Mouse (Mus musculus) splenic B cell, adult 2 months (primary cell): Measurements from ENCODE around the gene 2310046K23Rik.
"Not testable (repeated sequence)": the region's sequence is repeated elsewhere in the genome, so short reads cannot be mapped to it uniquely, and the experiment has no call there.

Source experiments
- DNase-seq: peaks from one replicate; pipeline ENCODE4 v3.0.0-alpha.2; 2011; ENCODE audit warnings: low read depth, low spot score
- H3K27me3 ChIP-seq: 2 replicates; pipeline ENCODE4 v1.6.1; 2012; ENCODE audit warnings: mild to moderate bottlenecking, low read length, moderate library complexity, mixed read lengths; ENCODE audit not compliant: control insufficient read depth, poor library complexity, insufficient read depth, severe bottlenecking
- H3K36me3 ChIP-seq: 2 replicates; pipeline ENCODE4 v1.6.1; 2012; ENCODE audit warnings: mild to moderate bottlenecking, low read length, moderate library complexity, mixed read lengths; ENCODE audit not compliant: control insufficient read depth, poor library complexity, insufficient read depth, severe bottlenecking

Gene 2310046K23Rik

DNA sequence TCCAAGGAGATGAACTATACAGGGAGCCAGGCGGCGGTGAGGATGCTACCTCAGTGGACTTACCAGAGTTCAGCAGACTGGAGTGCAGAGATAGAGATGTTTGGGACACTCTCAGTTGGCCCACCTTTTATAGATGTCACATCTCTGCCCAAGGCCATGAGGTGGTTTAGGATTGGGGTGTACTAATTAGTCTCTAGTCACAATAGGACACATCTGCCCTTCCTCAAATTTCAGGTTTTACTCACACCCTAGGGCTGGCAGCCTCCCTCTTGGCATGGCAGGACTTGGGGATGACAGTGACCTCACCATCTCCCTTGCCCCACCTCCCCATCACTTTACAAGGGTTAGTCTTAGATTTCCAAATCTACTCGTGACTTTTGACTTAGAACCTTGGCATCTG lies at the start of gene 2310046K23Rik:
Gene 2310046K23Rik (minus strand): TSS at position 101 of the 400 bp plus-strand sequence.
- Histone ChIP-seq H3K27me3 (no peaks in the 10 kb centered on the region), H3K36me3 (no peaks in the 10 kb centered on the region)
- DNase-seq: no peak

DNA sequence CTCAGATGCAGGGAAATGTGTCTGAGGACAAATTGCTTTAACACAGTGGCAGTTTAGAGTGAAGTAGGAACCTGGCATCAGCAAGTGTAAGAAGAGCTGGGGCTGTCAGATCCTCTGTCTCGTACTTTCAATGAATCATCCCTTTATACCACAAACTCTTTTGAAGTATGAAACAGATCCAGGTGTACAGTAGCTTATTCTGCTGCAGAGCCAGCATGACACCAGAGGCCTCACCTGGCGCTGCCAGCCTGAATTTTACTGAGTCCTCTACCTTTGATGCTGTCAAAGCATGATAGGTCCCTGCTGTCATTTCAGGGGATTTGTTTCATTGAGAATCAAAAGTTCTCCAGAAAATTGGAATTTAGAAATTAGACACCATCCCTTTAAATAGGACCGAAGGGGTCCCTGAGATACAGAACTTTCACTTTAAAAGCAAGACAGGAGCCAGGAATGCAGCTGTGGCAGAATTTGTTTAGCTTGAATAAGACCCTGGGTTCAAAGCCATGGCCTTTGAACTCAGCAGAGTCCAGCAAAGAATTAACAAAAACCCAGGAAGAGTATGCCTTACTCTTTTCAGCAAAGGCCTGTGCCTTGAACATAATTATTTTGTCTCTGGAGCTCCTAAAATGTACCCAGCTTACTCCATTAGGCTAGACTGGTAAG lies 49.0 kb upstream of the 2310046K23Rik start:
- Histone ChIP-seq H3K36me3 (no peaks in the 10 kb centered on the region), H3K27me3 (no peaks in the 10 kb centered on the region)
- DNase-seq: no peak

DNA sequence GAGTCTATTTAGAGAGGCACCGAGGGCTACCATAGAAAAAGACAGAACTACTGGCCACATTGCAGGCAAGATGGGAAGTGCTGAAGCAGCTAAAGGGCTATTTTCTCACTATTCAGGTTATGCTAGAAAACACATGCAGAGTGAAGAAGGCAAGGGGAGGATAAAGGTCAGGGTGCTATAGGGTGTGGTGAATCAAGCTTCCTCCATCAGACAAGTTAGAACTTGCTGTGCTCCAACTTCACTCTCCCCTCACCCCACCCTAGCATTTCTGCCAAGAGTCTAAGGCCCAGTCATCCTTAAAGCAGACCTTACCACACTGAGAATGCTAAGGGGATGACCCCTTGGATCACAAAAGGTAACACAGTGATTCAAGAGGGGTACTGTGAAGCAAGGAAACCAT lies 45.2 kb upstream of the 2310046K23Rik start:
- DNase-seq: no peak
- no peaks in the 10 kb centered on the region for H3K36me3 ChIP-seq
- H3K27me3 ChIP-seq: no peaks in the 10 kb centered on the region

DNA sequence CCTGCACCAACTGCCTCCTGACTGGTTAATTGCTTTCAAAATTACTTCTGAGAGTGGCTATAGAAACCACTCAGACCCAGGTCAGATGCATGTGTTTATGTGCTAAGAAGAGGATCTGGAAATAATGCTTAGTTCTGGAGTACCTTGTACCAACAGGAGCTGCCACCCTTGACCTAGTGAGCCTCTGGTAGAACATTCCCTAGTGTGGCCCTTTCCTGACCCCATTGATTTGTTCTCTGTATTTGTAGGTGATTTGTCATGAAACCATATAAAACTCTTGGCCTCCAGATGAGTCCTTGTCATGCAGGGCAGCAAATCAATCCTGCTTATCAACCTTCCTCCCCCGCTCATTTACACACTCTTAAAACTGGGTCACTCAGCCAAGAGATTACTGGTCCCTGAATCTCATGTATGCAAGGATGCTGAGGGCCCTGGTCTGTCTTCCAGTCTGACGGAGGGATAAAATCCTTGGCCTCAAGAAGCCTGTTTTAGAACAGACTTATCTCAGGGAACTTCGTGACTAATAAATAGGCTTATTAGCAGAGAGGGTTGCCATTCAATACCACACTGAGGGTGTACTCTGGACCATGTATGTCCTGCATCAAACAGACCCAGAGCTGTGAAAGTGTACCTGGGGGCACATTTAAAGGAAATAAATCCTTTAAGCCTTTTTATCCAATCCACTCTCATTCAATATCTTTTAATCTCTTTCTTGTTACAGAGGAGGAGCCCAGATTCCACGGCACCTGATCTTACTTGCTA lies 44.5 kb upstream of the 2310046K23Rik start:
- H3K36me3 ChIP-seq: no peaks in the 10 kb centered on the region
- DNase-seq: no peak

DNA sequence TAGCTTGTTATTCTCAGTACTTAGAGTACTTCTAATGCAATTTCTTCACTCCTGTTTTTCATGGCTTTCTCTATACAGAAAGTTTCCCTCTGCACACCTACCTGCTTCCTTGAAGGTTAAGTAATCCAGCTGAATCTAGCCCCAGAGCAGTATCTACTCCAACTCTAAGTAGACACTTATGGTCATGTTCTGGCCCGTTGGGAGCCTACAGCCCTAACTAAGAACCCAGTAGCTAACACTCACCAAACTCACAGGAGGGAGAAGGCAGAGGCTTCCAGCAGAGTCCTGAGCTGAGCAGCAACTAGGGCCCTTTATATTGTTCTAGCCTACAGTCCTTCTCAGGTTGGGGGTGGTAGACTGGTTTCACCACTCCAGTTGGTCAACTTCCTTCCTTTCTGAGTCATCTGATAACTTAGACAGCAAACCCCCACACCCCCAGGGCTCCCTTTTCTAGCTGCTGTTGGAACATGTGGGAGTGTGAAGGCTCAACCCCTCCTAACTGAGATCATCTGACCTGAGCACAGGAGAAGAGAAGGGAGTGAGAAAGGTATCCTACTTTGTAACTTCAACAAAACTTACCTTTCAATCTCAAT lies 39.2 kb upstream of the 2310046K23Rik start, which contains the start of gene Ivl:
Gene Ivl (minus strand): TSS at position 287 of the 593 bp plus-strand sequence.
- Histone ChIP-seq H3K27me3 (no peaks in the 10 kb centered on the region), H3K36me3 (no peaks in the 10 kb centered on the region)

More for the DNA sequence above, 44.5 kb upstream of the 2310046K23Rik start:
- H3K27me3 ChIP-seq: no peaks in the 10 kb centered on the region

DNA sequence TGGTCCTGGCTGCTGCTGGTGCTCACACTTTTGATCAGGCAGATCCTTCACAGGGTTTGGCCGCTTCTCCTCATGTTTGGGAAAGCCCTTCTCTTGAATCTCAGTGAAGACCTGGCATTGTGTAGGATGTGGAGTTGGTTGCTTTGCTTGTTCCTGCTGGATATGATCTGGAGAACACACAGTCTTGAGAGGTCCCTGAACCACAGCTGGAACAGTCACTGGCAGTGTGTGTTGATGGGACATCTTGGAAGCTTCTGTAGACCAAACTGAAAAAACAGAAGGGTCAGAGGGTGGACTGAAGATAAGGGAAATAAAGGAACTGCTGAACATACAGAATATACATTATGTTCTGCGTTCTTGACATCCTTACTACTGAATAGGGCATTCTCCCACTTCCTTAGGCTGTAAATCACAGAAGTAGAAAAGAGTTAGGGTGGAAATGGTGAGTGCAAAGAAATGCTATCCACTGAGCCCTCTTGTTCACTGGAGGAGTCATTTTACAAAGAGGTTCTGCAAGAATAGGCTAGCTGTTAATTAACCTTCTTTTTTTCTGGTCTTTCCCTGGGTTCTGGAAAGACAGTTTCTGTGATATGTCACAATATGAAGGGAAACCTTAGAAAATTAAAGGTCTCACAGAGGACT lies 38.3 kb upstream of the 2310046K23Rik start:
- Histone ChIP-seq H3K36me3 (no peaks in the 10 kb centered on the region), H3K27me3 (no peaks in the 10 kb centered on the region)
- DNase-seq: no peak

More for the DNA sequence above, 39.2 kb upstream of the 2310046K23Rik start, which contains the start of gene Ivl:
- no peak for DNase-seq

DNA sequence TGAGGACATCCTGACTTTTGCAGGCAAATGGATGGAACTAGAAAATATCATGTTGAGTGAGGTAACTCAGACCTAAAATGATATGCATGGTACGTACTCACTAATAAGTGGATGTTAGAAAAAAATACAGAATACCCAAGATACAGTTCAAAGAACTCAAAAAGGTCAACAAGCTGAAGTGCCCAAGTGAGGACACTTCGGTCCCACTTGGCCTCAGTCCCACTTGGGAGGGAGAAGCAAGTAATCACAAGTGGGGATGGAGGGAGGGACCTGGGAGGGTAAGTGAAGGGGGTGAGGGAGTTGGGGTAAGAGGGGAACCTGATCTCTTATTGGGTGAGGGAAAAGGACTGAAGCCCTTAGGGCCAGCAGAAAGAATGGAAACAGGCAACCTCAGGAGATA lies 34.4 kb upstream of the 2310046K23Rik start:
- H3K36me3 ChIP-seq: no peaks in the 10 kb centered on the region
- no peaks in the 10 kb centered on the region for H3K27me3 ChIP-seq
- DNase-seq: no peak

DNA sequence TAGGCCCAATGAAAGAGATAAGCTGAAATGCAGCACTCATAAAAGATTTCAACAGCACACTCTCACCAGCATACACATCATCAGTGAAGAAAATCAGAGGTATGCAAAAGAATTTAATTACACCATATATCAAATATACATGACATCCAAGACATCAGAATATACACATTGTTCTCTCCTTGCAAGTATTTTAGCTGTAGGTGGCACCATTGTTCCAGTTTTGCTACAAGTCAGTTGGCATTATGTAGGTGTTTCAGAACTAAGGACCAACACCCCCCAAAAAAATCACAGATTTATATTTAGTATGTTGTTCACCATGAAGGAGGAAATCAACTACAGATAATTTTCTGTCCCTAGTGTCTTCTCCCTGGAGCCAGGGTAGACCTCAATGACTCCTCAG lies 31.1 kb upstream of the 2310046K23Rik start:
- Histone ChIP-seq H3K36me3 (no peaks in the 10 kb centered on the region), H3K27me3 (no peaks in the 10 kb centered on the region)
- no peak for DNase-seq

DNA sequence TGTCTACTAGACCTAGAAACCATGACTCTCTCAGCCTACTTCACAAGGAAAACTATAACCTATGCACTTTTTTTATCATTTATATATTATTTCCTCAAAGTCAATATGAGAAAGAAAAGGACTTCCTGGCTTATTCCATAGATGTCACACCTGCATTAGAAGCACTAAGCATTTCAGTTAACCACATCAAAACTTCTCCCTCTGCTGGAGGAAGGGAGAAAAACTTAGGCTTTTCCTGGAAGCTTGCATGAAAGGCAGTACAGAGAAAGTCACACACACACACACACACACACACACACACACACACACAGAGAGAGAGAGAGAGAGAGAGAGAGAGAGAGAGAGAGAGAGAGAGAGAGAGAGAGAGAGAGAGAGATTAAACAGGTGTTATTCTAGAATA lies 22.0 kb downstream of the 2310046K23Rik start:
- H3K27me3 ChIP-seq: no peaks in the 10 kb centered on the region
- DNase-seq: no peak
- no peaks in the 10 kb centered on the region for H3K36me3 ChIP-seq

DNA sequence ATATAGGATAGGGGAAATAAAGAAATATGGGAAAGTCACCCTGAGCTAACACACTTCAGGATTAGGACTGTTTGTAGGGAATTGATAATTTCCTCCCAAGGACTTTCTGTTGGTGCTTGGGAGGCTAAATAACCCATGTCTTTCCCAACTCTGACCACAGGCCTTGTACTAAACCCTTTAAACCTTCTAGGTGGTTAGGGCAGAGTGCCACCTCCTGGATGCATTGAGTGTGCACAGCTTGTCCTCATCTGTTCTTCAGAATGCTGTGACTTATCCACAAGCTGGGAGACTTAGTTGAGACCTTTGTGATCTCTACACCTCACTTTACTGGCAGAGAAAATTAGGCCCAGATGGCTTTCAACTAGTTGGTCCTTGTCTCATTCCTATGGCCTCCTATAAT lies 23.5 kb downstream of the 2310046K23Rik start:
- Histone ChIP-seq H3K27me3 (no peaks in the 10 kb centered on the region), H3K36me3 (no peaks in the 10 kb centered on the region)
- DNase-seq: no peak

DNA sequence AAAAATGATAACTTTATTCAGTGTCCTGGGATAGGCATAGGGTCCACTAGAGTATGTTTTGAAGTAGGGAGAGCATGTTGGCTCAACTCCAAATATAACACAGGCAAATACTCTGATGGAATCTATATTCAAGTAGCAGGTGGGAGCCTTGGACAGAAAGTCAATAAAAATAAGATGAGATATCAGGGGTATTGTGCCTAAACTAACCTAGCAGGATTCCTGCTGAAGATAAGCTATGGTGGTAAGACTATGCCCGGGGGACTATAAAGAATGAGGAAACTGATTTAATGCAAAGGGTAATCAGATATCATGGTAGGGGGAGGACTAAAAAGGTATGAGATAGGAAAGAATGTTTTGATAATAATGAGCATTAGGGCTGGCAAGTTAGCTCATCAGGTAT lies 26.1 kb downstream of the 2310046K23Rik start:
- Histone ChIP-seq H3K27me3 (no peaks in the 10 kb centered on the region), H3K36me3 (no peaks in the 10 kb centered on the region)
- no peak for DNase-seq

DNA sequence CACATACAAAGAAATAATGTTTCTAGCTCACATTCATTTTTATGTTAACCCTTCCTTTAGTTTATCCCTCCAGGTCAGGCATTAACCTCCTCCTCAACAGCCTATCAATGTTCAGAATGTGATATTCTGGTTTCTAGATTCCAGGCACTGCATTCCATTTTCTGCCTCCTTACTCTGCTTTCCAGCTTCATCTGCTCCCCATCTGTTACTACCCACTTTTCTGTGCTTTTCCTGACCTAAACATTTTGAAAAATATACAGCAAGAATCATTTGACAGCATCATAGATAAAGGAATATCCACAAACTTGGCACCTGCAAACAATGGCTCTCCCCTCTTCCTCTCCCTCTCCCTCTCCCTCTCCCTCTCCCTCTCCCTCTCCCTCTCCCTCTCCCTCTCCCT lies 30.8 kb downstream of the 2310046K23Rik start:
- no peaks in the 10 kb centered on the region for H3K27me3 ChIP-seq
- no peaks in the 10 kb centered on the region for H3K36me3 ChIP-seq
- no peak for DNase-seq

DNA sequence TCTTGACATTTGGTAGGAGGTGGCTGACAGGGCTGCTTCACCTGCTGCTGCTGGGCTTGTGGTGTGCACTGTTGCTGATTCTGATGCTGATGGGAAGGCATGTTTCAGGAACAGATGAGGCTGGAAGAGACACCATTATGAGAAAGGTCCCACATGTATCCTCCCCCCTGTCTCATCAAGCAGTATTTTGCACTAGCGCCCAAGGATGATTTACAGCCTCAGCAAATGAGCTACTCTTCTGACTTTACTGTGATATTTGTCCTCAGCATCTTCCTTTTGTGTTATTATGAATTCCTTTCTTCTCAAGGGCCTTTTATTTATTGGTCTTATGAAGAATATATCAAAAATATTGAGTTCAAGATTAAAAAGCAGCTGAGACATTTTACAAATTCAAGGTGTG lies 33.9 kb downstream of the 2310046K23Rik start, which contains the start of gene Sprr4:
Gene Sprr4 (minus strand): TSS at position 101 of the 400 bp plus-strand sequence.
- H3K36me3 ChIP-seq: no peaks in the 10 kb centered on the region
- no peaks in the 10 kb centered on the region for H3K27me3 ChIP-seq
- DNase-seq: no peak

DNA sequence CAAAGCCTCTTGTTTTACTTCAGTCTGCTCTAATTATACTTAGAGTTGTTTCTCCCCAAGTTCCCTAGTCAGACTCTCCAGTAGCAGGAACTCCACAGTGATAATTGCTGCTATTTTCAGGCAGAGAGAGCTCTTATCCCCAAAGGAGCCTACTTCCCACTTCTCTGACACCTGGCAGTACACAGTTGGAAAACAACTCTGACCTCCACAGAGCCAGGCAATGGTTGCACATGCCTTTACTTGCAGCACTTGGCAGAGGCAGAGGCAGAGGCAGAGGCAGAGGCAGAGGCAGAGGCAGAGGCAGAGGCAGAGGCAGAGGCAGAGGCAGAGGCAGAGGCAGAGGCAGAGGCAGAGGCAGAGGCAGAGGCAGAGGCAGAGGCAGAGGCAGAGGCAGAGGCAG lies 44.0 kb downstream of the 2310046K23Rik start:
- DNase-seq, H3K36me3 ChIP-seq: not testable (repeated sequence)

DNA sequence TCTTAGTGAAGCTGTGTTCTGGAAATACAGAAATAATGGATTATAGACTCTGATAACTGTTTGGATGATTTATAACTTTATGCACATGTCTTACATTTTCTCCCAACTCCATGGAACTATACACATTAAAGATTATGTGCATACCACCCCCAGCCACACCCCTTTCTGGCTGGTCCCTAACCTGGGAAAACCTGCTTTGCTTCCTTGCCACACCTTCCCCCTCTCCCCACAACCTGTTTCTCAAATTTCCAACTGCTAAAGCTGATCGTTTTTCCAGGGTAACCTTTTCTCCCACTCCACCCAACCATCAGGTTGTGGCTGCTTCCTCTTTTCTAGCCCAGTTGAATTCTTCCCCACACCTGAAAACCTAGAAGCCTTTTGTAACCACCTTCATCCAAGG lies 48.0 kb downstream of the 2310046K23Rik start:
- no peaks in the 10 kb centered on the region for H3K27me3 ChIP-seq
- no peaks in the 10 kb centered on the region for H3K36me3 ChIP-seq
- DNase-seq: no peak

More for the DNA sequence above, 44.0 kb downstream of the 2310046K23Rik start:
- not testable (repeated sequence) for H3K27me3 ChIP-seq
